Mouse (Mus musculus): ENCODE measurements around the gene Phlpp1.

Gene Phlpp1

DNA sequence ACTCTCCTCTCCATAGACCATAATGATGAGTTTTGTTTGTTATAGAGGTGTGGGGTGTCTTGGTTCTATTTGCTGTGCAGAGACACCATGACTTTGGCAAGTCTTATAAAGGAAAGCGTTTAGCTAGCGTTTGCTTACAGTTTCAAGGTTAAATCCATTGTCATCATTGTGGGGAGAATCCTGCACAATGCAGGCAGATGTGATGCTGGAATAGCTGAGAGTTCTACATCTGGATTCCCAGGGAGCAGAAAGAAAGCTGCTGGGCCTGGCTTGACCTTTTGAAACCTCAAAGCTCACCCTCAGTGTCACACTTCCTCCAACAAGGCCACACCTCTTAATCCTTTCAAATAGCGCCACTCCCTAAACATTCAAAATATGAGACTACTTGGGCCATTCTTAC lies 7.4 kb upstream of the Phlpp1 start:
- DNase-seq (ENCODE audit: low spot score in 2 of 2), result no peak

DNA sequence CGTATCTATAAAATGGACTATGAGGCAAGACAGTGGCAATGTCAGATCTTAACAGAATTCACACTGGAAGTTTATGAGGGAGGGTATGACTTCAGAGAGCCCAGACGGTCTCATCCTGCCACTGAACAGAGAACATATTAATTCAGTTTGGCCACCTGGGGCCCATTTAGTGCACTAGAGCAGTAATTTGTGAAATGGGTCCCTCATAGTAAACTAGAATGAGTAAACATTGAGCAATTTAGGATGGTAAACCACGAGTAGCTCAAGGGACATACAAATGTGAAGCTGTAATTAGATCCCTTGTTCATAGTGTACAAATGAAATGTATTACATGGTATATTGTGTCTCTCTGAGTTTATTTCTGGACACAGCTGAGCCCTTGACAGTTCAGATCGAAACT lies 3.6 kb upstream of the Phlpp1 start:
- no peak for DNase-seq (ENCODE audit: low spot score in 2 of 2)

DNA sequence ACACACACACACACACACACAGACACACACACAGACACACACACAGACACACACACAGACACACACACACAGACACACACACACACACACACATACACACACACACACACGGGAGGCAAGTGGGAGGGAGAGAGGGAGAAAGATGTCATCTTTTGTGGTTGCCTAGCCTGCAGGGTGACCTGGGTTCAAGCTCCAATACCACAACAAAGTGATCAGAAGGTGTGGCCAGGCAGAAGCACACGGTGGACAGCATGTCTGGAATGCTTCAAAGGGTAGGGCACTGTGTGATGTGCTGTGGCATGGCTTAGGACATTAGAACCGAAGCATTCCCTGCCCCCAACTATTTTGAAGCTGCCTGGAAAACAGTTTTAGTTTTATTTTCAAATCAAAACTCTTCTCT lies 2.8 kb upstream of the Phlpp1 start:
- no peak for DNase-seq (ENCODE audit: low spot score in 2 of 2)

DNA sequence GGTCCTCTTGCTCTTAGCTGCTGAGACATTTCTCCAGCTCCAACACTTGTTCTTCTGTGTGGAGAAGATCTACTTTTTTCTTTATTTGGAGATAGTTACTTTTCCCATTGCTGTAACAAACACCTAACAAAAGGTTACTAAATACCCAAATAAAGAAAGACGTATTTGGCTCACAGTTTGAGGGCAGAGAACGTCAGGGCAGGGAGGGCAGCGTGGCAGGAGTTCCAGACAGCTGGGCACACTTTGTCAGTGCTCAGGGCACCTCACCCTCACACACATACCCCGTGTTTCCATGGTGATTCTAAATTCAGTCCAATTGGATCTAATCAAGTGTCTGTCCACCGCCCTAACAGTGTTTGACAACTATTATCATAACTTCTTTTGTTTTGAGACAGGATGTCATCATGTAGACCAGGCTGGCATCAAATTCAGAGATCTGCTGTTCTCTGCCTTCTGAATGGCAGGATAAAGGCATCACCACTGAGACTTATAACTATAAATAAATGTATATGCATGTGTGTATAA lies 1.7 kb upstream of the Phlpp1 start:
- DNase-seq (ENCODE audit: low spot score in 2 of 2), result no peak

DNA sequence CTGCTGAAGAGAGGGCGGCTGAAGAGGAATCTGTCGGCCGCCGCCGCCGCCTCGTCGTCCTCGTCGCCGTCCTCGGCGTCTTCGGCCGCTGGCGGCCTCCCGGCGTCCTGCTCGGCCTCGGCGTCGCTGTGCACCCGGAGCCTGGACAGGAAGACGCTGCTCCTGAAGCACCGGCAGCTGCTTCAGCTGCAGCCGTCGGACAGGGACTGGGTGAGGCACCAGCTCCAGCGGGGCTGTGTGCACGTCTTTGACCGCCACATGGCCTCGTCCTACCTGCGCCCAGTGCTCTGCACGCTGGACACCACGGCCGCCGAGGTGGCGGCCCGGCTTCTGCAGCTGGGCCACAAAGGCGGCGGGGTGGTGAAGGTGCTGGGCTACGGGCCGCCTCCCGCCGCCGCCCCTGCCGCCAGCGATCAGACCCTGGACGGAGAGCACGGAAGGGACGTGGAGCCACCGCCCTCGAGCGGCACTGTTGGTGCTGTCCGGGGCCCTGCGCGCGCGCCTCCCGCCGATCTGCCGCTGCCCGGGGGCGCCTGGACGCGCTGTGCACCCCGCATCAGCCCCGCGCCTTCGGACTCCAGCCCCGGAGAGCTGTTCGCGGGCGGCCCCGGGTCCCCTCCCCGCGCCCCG lies 864 bp downstream of the Phlpp1 start:
- DNase-seq (ENCODE audit: low spot score in 2 of 2), result peak; percentile 7 to 16

DNA sequence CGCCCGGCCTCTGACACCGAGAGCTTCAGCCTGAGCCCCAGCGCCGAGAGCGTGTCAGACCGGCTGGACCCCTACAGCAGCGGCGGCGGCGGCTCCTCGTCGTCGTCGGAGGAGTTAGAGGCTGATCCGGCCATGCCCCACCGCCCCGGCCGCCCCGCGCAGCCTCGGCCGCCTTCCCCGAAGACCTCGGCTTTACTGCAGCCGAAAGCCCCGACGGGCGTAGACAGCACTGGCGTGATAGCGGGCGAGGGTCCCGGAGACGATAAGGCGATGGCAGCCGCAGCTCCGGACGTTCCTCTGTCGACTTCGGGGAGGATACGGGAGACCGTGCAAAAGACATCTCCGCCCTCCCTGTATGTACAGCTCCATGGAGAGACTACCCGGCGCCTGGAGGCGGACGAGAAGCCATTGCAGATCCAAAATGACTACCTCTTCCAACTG lies 1.4 kb downstream of the Phlpp1 start:
- DNase-seq (ENCODE audit: low spot score in 2 of 2), result no peak

DNA sequence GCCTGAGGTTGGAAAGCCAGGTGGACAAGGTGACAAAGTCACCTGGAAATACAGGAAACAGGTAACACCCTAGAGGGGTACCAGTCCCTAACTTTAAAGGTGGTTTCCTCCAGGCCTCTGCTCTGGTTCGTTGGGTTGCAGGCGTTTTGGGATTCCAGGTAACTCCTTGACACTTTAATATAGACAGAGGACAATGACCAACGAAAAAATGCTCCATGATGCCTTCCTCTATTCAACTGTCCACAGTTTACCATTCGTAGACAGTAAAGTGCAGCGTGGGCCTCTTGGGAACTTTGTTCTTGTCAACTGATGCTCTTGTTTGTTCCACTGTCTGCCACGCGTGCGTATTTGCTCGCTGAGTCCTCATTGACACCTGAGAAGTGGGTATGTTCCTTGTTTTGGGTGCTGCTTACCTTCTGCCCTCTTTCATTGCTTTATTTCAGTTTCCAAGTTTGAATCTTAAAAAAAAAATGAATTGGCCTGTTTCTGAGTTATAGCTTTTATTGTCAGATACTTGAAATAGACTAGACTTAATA lies 2.1 kb downstream of the Phlpp1 start:
- no peak for DNase-seq (ENCODE audit: low spot score in 2 of 2)

DNA sequence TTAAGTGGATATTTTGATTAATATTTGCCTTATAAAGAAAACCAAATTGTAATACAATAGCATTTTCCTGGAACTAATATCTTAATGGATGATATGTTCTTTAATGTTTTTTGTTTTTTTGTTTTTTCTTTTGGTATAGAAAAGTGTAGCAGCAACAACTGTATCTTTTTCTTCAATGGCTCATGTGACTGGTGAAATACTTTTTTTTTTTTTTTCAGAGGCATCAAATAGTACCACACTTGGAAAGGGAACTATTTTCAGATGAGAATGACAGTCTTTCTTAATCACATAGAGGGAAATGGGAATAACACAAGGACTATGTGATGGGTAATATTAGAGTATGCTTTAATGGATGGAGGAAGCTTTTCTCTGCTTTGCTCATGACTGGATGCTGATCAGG lies 3.0 kb downstream of the Phlpp1 start:
- DNase-seq (ENCODE audit: low spot score in 2 of 2), result no peak

DNA sequence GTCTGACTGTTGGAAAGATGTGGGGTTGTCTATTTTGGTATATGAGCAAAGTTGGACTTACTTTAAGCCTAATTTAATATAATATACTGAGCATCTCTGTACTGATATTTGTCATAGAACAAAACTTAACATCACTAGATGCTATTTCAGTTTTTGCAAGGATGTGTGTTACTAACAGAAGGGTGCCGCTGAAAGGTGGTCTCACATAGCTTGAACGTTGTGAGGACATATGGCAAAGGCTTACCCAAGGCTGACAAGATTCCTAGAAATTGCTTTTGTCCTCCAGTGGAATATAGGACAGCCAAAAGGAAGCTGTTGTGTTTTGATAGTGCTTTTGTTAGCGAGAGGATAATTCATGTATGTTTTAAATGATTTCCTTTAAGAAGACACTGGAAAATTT lies 3.8 kb downstream of the Phlpp1 start:
- DNase-seq (ENCODE audit: low spot score in 2 of 2), result no peak

DNA sequence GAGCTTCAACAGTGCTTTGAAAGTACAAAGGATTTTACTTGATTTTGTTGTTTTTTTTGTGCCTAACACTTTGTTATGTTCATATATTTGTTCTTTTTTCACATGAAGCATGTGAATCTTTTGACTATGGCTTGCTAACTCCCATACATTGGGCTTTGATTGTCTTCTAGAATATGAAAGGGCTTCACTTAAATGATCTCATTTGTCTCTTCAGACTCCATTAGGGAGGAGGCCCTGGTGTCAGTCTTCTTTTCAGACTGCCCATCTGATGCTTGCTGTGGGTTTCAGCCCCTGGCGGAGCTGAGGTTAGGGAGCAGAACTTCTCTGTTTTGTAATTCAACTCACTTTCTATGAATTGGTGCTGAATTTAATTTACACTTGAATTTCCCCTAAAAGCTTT lies 5.2 kb downstream of the Phlpp1 start:
- no peak for DNase-seq (ENCODE audit: low spot score in 2 of 2)

DNA sequence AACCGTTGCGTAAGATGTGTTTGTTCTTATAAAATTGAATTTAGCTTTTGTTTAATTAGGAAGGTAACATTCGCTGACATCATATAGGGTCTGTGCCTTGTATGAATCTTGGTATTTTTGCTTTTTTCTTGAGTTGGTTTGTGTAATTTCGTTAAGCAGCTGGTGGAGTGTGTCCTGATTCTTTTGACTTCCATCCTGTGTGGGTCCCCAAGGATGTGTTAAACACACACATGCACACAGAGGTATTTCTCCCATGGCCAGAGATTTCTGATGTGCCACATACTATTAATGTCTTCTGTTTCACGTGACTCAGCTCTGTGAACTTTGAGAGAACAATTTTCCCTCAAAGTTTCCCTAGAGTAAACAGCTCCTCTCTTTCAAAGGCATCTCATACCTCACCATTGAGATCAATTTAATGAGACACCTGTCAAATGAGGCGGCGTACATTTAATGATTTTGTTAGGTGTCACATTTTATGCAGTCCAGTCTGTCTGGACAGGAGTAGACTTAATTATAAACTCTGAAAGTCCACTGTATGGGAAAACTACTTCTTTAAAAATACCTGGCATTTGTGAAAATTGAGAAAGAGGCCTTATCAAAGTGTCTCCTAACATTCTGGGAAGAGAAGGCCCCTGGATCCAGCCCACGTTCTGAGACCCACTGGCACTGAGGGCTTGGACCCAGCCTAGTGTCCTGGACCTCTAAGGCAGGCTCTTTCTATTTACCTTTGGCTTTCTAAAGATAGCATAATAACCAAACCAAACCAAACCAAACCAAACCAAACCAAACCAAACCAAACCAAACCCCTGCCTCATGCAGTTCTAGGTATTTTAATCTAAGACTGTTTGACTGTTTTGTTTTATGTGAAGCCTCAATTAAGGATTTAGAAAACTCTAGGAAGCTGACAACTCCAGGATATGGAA lies 6.6 kb downstream of the Phlpp1 start:
- no peak for DNase-seq (ENCODE audit: low spot score in 2 of 2)

DNA sequence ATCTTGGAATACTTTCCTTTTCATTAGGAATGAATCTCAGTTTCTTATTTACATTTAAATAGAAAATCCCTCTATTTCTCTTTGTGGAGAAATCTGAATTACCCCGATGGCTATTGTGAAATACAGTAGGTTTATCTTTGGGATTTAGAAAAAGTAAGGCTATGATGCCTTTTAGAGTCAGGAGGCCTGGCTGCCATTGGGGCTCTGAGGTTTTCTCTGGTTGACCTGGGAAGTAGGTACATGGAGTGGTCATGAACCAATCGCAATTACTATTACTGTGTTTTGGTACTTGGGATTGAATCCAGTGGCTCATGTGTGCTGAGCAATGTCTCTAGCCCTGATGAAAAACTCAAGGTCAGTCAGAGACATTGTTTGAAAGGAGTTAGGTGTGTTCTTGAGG lies 12.1 kb downstream of the Phlpp1 start:
- DNase-seq (ENCODE audit: low spot score in 2 of 2), result no peak

DNA sequence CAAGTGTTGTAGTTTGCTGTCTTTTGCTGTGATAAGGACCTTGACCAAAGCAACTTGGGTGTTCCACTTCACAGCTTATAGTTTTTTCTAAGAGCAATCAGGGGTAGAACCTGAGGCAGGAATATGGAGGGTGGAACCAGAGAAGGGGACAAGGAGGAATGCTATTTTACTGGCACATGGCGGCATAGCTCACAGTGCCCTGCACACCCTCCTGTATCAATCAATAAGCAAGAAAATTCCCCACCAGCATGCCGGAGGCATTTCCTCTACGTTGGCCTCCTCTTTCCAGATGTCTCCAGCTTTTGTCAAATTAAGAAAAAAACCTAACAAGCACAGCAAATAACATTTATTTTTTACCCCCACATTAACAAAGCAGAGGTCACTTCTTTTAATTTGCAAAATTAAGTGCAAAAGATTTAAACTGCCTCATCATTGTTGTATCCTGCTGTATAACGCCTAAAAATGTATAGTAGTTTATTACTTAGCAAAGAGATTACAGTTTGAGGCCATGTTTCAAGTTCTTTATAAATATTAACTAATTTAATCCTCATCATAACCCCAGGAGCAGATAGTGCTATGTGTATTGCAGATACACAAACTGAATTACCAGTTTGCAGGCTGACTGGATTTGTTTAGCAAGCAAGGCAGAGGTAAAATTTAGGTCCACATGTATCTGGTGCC lies 13.4 kb downstream of the Phlpp1 start:
- DNase-seq (ENCODE audit: low spot score in 2 of 2), result no peak

DNA sequence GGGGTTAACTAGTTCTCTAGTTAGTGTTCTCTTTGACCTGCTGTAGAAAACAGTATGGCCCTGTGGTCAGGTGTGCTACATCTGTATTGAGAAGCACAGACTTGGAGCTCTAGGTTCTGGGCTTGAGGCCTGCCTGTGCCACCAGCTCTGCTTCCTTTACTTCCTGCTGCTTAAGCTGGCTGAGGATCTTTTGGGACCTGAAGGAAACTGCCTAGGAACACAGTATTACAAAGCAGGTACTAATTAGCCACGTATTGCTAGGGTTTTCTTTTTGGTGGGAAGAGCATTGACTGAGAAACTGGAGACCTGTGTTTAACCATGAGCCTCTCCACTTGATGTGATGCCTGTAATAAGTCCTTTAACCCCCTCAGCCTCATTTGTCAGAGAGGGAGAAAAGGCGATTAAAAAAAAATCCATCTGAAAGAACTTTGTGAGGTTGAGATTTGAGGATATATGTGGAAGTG lies 13.9 kb downstream of the Phlpp1 start:
- no peak for DNase-seq (ENCODE audit: low spot score in 2 of 2)

DNA sequence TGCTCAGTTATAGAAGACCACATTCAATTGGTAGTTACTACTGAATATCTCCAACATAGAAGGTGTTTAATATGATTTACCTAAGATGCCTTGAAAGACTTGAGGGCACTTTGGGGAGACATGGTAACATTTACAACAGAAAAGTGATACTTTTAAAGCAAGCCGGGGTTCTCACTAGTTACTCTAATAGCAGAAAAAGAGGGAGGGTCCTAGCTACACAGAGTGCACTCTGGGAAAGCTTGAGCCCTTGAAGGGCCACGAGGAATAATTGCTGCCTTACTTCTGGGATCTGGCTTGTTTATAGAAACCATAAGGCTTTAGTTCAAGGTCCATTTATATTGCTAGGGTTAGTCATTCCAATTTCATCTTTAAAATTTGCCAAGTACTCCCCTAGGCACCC lies 14.5 kb downstream of the Phlpp1 start:
- no peak for DNase-seq (ENCODE audit: low spot score in 2 of 2)

DNA sequence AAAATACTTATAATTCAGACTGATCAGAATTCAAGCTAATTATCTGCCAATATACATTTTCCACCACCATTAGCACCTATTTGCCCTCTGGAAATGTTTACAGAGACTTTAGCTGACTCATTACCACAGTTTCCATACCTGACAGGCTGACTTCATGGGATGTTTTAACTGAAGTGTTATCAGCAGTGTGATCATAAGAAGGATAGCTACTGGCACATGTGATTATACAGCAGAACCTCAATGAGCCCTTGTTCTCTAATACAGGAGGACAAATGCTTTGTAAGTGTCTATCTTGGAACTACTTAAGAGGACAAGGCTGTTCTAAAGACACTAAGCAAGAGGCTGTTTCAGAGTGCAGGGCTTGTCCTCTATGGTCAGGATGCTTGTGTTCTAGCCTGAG lies 15.9 kb downstream of the Phlpp1 start:
- no peak for DNase-seq (ENCODE audit: low spot score in 2 of 2)

DNA sequence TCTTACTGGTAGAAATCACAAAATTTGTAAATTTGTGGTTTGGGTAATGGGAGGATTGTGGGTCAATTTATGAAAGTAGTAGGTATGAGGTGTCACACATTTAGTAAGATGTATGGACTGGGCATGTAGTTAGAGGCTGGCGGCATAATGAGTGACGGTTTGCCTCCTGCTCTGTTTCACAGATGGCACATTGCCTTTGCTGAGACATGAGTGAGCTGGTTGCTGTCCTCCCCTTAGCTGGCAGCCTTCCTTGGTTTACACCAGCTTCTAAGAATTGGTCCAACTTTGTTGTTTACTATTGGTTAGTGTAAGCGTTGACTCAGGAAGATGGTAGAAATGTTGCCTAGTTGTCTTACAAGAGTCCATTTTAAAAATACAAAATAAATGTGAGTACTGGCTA lies 17.2 kb downstream of the Phlpp1 start:
- no peak for DNase-seq (ENCODE audit: low spot score in 2 of 2)

DNA sequence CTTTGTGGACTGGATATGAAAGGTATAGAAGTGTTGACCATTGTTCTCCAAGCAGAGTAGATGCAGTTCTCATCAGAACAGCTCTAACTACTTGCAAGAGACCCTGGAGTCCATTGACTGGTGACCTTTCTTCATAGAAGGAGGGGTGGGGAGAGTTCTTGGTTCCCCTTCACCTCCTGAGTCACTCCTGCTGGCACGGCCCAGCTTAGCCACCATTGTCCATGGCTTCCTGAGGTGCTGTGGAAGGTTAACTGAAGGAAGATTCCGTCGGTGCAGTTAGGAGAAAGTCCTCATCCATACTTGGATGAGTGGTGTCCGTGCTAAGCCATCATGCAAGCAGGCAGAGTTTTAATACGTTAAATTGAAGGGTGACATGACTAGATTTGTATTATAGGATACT lies 17.8 kb downstream of the Phlpp1 start:
- DNase-seq (ENCODE audit: low spot score in 2 of 2), result no peak

DNA sequence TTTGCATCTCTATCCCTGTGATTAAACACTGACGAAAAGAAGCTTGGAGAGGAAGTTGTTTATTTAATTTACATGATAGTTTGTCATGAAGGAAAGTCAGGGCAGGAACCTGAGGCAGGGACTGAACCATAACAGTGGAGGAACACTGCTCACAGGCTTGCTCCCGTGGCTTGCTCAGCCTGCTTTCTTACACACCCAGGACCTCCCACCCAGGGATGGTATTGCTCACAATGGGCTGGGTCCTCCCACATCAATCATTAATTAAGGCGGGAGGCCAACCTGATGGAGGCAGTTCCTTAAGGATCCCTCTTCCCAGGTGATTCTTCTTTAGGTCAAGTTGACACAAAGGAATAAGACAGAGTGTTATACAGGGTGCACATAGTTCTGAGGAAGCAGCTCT lies 19.1 kb downstream of the Phlpp1 start:
- no peak for DNase-seq (ENCODE audit: low spot score in 2 of 2)

DNA sequence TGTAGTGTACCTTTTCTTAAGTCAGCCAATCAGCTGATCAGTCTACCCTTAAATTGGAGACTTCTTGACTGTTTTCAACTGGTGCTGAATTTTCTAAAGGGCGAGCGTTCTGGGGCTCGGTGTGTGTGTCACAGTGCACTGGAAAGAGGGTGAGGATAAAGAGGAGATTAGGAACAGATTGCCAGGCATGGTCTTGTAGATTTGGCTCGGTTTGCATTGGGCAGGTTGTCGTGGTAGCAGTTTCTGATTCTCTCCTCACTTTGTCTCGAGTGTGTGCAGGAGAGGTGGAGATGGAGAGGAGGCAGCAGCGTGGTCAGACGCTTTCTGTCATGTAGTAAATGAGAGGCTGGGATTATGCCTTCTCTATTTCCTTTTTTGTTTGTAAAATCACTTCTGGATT lies 20.3 kb downstream of the Phlpp1 start:
- DNase-seq (ENCODE audit: low spot score in 2 of 2), result no peak

DNA sequence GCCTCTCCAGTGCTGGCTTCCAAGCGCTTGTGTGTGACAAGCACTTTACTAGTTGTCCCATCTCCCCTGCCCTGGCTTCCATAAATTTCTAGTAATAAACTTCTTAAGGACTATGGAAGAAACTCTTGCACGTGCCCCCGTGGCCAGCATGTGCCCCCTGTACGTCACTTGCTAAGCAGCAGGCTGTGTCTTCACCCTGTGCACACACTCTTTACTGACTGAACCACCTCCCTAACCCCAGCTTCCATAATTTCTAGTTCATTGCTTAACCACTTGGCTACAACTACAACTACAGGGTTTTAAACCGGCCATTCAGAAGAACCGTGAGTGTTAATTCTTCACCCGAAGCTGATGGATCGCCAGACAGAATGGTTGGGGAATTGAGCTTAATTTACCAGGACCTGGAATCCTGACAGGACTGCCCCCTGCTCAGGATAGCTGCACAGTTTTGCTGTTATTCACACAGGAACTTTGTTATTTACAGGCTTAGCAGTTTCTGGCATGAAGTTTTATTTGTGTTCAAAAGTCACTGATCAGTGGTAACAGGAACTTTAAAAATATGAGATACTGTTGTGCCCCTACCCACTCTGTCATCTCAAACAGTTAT lies 21.4 kb downstream of the Phlpp1 start:
- DNase-seq (ENCODE audit: low spot score in 2 of 2), result no peak

DNA sequence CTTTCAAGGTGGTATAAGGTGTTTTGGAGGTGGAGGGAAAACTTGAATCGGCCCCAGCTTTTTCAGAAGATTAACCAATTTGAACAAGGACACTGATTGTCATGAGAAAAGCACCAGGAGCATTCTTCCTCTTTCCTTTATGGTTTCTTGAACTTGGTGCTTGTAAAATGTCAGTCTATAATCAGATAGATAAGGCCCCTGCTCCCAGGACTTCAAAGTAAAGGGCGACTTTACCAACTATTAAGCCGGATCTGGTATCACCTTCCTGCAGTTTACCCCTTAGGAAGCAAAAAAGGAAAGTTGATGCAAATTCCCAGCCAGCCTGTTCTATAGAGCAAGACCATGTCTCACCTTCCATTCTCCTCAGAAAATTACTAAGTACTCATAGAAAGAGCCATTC lies 21.9 kb downstream of the Phlpp1 start:
- no peak for DNase-seq (ENCODE audit: low spot score in 2 of 2)

Measured in right cerebral cortex, postnatal 36 days (tissue).